Mouse (Mus musculus): Measurements from ENCODE around the gene Hist1h2bm.

Hist1h2bm gene

GRCm38 (mm10) chr13:21721757-21722372, at the start of gene Hist1h2bm:
Hist1h2bm (plus strand) TSS chr13:21722044.
- DNase-seq (ENCODE audit: low read depth, low spot score): peak; percentile 95

GRCm38 (mm10) chr13:21677305-21677704, 44.5 kb upstream of the Hist1h2bm start, which contains the start of gene Olfr1360:
Olfr1360 (minus strand) TSS chr13:21677405.
- DNase-seq (ENCODE audit: low read depth, low spot score): no peak

- no peak for DNase-seq (ENCODE audit: low read depth, low spot score)
Observed at GRCm38 (mm10) chr13:21697811-21698210, 24.0 kb upstream of the Hist1h2bm start, which contains the start of gene Olfr1359. Olfr1359 (plus strand) TSS chr13:21698111.

DNA sequence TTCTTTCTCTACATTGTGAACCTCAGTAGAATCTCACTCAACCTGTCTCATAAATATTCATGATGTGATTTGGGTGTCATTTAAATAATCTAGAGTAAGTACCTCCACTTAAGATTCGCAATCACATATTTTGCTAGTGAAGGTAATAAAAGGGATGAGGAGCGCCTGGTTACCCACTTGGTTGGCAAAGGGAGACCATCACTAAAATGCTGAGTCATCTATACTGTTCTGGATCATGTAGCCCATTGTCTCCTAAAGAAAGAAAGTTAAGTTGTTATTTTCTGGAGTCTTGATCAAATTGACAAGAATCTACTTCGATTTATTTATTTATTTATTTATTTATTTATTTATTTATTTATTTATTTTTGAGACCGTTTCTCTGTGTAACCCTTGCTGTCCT, 15.2 kb upstream of the Hist1h2bm start:
- DNase-seq (ENCODE audit: low read depth, low spot score): no peak

GRCm38 (mm10) chr13:21710031-21710711, 11.7 kb upstream of the Hist1h2bm start:
- peak; percentile 87 for DNase-seq (ENCODE audit: low read depth, low spot score)

- peak; percentile 81 for DNase-seq (ENCODE audit: low read depth, low spot score)
Observed at GRCm38 (mm10) chr13:21710821-21711525, 10.9 kb upstream of the Hist1h2bm start.

- no peak for DNase-seq (ENCODE audit: low read depth, low spot score)
Observed at GRCm38 (mm10) chr13:21711698-21712097, 10.1 kb upstream of the Hist1h2bm start.

- peak; percentile 79 for DNase-seq (ENCODE audit: low read depth, low spot score)
Observed at GRCm38 (mm10) chr13:21714725-21715124, 7.1 kb upstream of the Hist1h2bm start.

- DNase-seq (ENCODE audit: low read depth, low spot score): peak; percentile 47
Observed at GRCm38 (mm10) chr13:21715131-21715863, 6.5 kb upstream of the Hist1h2bm start.

DNA sequence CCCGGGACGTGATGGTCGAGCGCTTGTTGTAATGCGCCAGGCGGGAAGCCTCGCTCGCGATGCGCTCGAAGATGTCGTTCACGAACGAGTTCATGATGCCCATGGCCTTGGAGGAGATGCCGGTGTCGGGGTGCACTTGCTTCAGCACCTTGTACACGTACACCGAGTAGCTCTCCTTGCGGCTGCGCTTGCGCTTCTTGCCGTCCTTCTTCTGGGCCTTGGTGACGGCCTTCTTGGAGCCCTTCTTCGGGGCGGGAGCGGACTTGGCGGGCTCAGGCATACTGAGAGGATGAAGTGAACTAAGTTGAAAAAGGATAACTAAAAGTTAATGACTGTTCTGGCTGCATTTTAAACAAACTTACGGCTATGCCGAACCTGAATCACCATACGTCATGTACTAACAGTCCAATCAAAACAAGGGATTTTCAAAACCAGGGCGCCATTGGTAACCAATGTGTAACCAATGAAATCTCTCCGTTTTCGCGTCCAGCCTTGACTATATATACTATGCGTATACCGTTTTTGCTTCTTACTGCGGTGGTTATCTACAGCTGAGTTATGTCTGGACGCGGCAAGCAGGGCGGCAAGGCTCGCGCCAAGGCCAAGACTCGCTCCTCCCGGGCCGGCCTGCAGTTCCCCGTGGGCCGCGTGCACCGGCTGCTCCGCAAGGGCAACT, 5.8 kb upstream of the Hist1h2bm start, which contains the start of the genes Hist1h2bl and Hist1h2ai:
Hist1h2bl (minus strand) TSS at position 280 of the 676 bp plus-strand sequence.
Hist1h2ai (plus strand) TSS at position 559 of the 676 bp plus-strand sequence.
- DNase-seq (ENCODE audit: low read depth, low spot score): peak; percentile 96

GRCm38 (mm10) chr13:21716540-21717391, 5.1 kb upstream of the Hist1h2bm start:
- peak; percentile 77 for DNase-seq (ENCODE audit: low read depth, low spot score)

GRCm38 (mm10) chr13:21717397-21718357, 4.2 kb upstream of the Hist1h2bm start, which contains the start of gene Hist1h3h:
Hist1h3h (plus strand) TSS chr13:21717659.
- peak; percentile 96 for DNase-seq (ENCODE audit: low read depth, low spot score)

DNA sequence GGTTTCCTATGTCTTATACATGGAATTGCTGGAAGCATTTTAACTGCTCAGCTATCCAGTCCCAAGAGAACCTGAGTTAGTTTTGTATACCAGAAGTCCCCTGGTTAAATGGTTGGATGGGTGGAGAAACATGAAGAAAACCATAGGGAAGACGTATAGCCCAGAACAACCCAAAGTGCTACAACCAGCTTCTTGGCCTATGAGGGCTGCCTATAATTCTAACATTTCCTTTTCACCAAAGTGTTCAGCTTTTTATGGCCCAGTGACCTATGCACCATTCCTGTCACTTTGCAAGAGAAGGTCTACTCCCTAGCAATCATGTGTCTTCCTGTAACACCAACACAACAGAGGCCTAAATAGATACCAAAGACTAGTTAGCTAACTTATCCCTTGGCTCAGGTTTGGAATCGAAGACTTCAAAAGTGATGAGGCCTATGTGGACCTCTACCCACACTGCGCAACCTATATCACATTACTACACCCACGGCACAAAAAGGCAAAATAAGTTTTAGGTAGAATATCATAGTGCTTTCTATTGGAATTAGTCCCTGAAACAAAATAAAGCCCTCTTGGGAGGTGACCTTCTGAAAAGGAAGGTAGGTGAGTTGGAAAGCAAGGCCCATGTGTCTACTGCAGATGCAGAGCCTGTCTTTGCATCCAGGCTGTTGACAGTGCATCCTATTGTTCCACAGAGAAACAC, 3.3 kb upstream of the Hist1h2bm start:
- DNase-seq (ENCODE audit: low read depth, low spot score): peak; percentile 55

GRCm38 (mm10) chr13:21721107-21721756, 612 bp upstream of the Hist1h2bm start:
- peak; percentile 43 for DNase-seq (ENCODE audit: low read depth, low spot score)

GRCm38 (mm10) chr13:21722373-21722925, 605 bp downstream of the Hist1h2bm start:
- peak; percentile 68 for DNase-seq (ENCODE audit: low read depth, low spot score)

DNA sequence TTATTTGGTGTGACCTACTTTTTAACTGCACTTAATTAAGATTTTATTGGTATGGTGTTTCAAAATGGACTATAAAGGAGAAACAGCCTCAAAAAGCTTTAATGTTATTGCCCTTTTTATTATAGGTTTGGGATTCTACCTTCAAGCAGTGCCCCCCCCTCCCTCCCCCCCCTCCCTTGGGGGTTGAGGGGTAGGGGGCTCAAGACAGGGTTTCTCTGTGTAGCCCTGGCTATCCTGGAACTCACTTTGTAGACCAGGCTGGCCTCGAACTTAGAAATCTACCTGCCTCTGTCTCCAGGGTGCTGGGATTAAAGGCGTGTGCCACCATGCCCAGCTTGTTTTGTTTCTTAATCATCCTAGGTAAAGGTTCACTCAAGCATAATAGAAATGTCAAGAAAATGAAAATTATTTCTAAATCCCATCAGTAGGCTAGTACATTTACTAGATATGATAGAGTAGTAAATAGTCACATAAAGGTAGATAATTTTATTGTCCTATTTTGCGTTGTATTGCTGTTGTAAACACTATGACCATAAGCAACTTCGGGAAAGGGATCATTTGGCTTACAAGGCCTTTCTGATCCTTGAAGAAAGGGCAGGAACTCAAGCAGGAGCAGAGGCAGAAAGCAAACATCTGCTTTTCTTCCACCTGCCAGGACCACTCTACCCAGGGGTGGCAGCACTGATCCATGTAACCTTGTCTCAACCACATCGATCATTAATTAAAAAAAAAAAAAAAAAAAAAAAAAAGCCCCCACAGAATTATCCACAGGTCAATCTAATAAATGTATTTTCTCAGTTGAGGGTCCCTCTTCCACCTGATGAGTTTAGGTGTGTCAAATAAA, 1.4 kb downstream of the Hist1h2bm start:
- DNase-seq (ENCODE audit: low read depth, low spot score): peak; percentile 47

All from forelimb bud, embryonic 11.5 days (tissue).